Mouse (Mus musculus) erythroblast, embryonic 14.5 days (primary cell): ENCODE data around the gene Dtnb. TPM values are rescaled to one million over a fixed set of nuclear protein-coding genes. Genes with fewer than 3 reads are reported as not detected.

ENCODE experiments used
- H3K27me3 ChIP-seq: 2 replicates; pipeline ENCODE4 v1.6.1; 2012; ENCODE audit warnings: inconsistent platforms; ENCODE audit not compliant: control insufficient read depth
- H3K36me3 ChIP-seq: 2 replicates; pipeline ENCODE4 v1.6.1; 2012; ENCODE audit warnings: mild to moderate bottlenecking, inconsistent platforms; ENCODE audit not compliant: control insufficient read depth
- H3K4me1 ChIP-seq: 2 replicates; pipeline ENCODE4 v1.6.1; 2012; ENCODE audit warnings: inconsistent platforms; ENCODE audit not compliant: control insufficient read depth
- H3K4me3 ChIP-seq: replicated peaks from 2 replicates; pipeline ENCODE3; 2012; ENCODE audit warnings: moderate library complexity, mild to moderate bottlenecking, inconsistent platforms
- H3K9me3 ChIP-seq: 2 replicates; pipeline ENCODE4 v1.6.1; 2012; ENCODE audit warnings: low read length, inconsistent platforms, mixed read lengths; ENCODE audit not compliant: control insufficient read depth
- GATA1 ChIP-seq: IDR thresholded peaks from 2 replicates; pipeline ENCODE4 v1.6.1; 2012; ENCODE audit warnings: low read length, inconsistent platforms, mixed read lengths
- TAL1 ChIP-seq: IDR thresholded peaks from 3 replicates; pipeline ENCODE4 v1.6.1; 2012; ENCODE audit warnings: low read length, inconsistent platforms, mixed read lengths
- polyA plus RNA-seq: library from polyadenylated mRNA; stranded (reverse); fragments of >175 nt; gene quantifications from 2 replicates; pipeline ENCODE4 v1.2.3, GENCODE M21; 2012

Gene Dtnb
- polyA plus RNA-seq, 1 experiment, result 33.4 TPM

DNA sequence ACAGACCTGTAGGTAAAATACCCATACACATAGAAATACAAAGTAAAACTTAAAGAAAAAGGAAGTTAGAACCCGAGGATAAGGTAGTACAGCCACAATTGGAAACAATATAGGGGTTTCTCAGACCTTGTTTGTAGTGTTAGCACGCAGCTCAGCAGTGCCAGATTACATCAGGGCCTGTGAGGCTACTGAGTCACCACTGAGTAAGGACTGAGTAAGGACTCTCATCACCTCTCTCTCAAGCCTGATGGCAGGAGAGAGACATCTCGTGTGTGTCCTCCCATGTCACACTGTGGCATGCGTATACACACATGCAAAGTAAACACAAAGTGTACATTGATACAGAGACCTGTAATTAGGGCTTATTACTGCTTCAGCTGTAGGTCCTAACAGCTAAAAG lies 175.4 kb downstream of the Dtnb start:
- H3K27me3 ChIP-seq, result no peaks in the 10 kb centered on the region
- TF ChIP-seq TAL1 (no peak), GATA1 (no peak)
- peaks cover 8% of the 10 kb centered on the region for H3K36me3 ChIP-seq
- no peaks in the 10 kb centered on the region for H3K4me1 ChIP-seq
- H3K9me3 ChIP-seq, result no peaks in the 10 kb centered on the region
- no peak overlapping the region for H3K4me3 ChIP-seq

DNA sequence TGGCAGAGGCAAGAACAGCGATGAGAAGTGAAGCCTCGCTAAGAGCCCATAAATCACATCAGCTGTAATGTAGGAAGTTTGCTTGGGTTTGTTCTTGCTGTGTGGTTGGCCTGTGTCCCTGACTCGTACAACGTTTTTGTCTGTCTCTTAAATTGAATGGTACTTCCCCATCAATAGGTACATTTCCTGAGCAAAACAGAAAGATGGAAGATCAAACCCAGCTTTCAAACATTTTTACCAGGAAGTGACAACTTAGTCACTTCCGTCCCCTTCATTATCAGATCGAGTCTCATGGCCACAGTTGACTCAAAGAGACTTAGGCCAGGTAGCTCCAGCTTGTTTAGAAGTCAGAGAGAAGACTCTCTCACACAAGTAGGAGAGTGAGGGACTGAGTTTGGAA lies 183.3 kb downstream of the Dtnb start:
- H3K27me3 ChIP-seq, result no peaks in the 10 kb centered on the region
- no peak overlapping the region for H3K4me3 ChIP-seq
- H3K9me3 ChIP-seq, result no peaks in the 10 kb centered on the region
- H3K4me1 ChIP-seq, result no peaks in the 10 kb centered on the region
- TF ChIP-seq GATA1 (no peak), TAL1 (no peak)
- H3K36me3 ChIP-seq, result peaks cover 12% of the 10 kb centered on the region

DNA sequence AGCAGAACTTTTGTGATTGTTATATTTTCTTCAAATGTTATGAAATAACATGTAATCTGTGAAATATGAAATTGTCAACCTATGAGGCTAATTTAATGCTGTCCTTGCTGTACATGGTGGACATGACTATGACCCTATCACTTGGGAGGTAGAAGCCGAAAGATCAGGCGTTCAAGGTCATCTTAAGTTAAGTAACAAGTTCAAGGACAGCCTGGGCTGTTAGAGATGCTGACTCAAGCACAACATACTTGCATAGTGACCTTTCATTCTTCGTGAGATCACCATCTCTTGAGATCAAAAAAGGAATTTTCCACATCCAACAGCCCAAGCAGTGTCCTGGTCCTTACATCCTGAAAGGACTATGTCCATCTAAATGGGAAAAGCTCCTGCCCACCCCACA lies 184.0 kb downstream of the Dtnb start:
- Histone ChIP-seq H3K27me3 (no peaks in the 10 kb centered on the region), H3K9me3 (no peaks in the 10 kb centered on the region), H3K36me3 (peaks cover 12% of the 10 kb centered on the region), H3K4me3 (no peak overlapping the region), H3K4me1 (no peaks in the 10 kb centered on the region)
- no peak for TF ChIP-seq TAL1
- TF ChIP-seq GATA1, result no peak

DNA sequence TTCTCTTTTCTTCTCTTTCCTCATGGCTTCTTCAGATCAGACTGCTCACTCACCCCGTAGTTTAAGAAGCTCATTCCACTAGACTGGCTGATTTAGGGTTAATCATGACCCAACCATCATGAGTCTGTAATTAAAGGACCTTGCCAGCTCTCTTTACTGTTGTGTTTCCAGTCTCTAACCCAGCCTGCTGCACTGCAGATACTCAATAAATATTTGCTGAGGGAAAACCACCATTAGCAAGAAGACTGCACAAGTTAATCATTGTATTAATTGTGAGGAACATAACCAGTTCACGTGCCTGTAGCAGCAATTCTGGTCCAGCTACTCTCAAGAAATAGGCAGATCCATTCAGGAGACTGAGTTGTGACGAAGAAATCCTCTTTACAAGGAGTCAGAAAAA lies 185.9 kb downstream of the Dtnb start:
- H3K4me1 ChIP-seq, result no peaks in the 10 kb centered on the region
- H3K9me3 ChIP-seq, result no peaks in the 10 kb centered on the region
- H3K36me3 ChIP-seq, result peaks cover 5% of the 10 kb centered on the region
- TF ChIP-seq GATA1 (no peak), TAL1 (no peak)
- H3K4me3 ChIP-seq, result no peak overlapping the region
- H3K27me3 ChIP-seq, result no peaks in the 10 kb centered on the region

DNA sequence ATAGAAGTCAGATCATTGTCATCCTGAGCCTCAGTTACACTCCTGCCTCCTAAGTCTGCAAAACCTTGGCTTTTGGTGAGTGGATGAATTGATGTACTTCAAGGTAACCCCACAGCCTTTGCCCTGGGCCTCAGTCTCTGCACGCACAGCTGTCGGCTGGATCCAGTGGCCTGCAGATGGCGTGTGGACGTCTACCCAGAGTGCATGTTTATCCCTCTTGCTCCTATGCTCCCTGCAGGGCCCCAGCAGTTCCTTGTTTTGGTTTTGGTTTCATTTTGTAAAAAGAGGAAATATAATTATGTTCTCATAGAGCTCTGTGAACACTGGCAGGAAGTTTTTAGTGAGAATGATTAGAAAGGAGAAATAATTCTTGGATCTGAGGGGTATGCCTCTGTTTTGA lies 187.2 kb downstream of the Dtnb start:
- H3K36me3 ChIP-seq, result peaks cover 2% of the 10 kb centered on the region; the same call in 1 of the 2 replicates
- TF ChIP-seq TAL1 (no peak), GATA1 (no peak)
- H3K4me1 ChIP-seq, result no peaks in the 10 kb centered on the region
- no peaks in the 10 kb centered on the region for H3K27me3 ChIP-seq
- H3K4me3 ChIP-seq, result no peak overlapping the region
- no peaks in the 10 kb centered on the region for H3K9me3 ChIP-seq

DNA sequence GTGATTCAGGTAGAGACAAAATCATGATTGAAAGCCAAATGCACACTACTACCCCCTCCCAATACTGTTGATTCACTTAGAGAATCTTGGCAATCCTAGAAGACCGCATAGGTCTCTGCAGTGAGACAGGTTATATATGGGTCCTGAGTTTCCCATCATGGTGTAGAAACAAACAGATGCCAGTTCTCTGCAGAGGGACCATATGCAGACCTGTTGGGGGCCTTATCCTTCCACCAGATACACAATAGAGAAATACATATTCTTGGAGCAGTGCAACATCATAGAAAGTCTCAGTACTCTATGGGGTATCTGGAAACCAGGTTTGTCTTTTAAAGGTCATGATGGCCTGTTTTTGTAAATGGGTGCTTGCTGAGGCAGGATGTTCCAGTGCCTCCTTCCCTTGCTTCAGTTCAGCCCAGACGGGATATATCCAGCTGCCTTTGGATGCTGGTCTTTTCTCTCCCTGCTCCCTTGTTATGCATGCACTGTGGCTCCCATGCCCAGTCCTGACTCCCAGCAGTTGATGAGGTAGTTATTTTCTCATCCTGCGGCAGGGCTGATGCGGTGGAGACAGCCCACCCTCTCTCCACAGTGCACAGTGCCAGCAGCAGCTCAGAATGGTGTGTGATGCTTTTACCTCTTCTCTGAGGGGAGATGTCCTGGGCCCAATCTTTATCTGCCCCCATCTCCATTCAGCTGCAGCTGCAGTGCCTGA lies 188.9 kb downstream of the Dtnb start:
- Histone ChIP-seq H3K36me3 (peaks cover 2% of the 10 kb centered on the region; the same call in 1 of the 2 replicates), H3K27me3 (no peaks in the 10 kb centered on the region), H3K4me3 (no peak overlapping the region), H3K9me3 (no peaks in the 10 kb centered on the region), H3K4me1 (no peaks in the 10 kb centered on the region)
- TF ChIP-seq TAL1, result no peak
- no peak for TF ChIP-seq GATA1

DNA sequence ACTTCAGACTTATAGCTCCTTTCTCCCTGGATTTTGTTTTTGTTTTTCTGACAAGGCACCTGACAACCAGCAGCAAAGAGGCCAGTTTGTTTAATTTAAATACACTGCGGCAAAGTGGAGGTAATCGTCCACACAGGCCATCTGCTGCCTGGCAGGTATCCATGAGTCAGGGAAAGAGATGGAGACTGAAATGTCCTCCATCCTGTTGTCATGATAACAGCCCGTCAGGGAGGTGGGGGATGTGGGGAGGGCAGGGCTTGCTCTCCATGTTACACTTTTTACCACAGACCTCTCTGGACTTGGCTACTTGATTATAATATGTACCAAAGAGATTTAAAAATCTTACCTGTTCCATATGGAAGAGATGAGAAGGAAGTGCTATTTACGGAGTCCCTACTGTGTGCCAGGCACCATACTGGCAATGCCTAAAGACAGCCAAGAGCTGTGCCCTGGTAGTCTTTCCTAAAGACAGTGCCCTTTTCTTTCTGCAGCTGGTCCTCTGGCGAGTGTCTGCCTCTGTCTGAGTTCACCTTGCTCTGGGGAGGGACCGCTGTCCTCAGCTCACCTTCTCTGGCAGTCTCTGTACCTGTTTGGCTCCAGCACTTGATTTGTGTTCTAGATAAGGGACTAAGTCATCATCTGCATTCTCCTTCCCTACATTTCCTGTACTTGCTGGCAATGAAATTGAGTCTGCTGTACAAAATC lies 189.6 kb downstream of the Dtnb start:
- Histone ChIP-seq H3K36me3 (peaks cover 2% of the 10 kb centered on the region; the same call in 1 of the 2 replicates), H3K4me1 (no peaks in the 10 kb centered on the region), H3K4me3 (no peak overlapping the region), H3K27me3 (no peaks in the 10 kb centered on the region), H3K9me3 (no peaks in the 10 kb centered on the region)
- TF ChIP-seq TAL1 (no peak), GATA1 (no peak)

DNA sequence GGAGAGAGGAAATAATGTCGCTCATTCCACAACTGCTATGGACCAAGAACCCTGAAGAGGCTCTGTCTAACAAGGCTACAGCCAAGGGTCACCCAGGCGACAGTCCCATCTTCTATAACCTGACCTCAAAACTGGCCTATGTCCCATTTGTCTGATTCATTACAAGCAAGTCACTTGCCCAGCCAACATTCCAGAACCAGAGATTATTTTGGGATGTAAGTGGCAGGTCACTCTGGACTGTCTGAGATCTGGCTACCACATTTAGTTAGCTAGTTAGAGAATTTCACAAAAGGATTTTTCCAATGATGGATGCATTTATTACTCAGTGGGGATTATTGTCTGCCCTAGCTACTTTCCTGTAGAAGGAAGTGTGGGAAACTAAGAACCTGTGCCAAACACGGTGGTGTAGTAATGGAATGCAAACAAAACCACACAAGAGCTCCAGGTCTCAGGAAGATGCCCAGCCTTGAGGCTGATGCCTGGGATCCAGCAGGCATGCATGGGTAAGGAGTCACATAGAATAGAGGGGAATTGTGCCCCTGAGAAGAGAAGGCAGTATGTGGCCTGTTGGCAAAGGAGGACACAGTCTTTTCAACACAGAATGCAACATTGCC lies 192.1 kb downstream of the Dtnb start:
- TF ChIP-seq TAL1 (no peak), GATA1 (no peak)
- peaks cover 2% of the 10 kb centered on the region; the same call in 1 of the 2 replicates for H3K36me3 ChIP-seq
- no peak overlapping the region for H3K4me3 ChIP-seq
- no peaks in the 10 kb centered on the region for H3K27me3 ChIP-seq
- no peaks in the 10 kb centered on the region for H3K4me1 ChIP-seq
- H3K9me3 ChIP-seq, result no peaks in the 10 kb centered on the region

DNA sequence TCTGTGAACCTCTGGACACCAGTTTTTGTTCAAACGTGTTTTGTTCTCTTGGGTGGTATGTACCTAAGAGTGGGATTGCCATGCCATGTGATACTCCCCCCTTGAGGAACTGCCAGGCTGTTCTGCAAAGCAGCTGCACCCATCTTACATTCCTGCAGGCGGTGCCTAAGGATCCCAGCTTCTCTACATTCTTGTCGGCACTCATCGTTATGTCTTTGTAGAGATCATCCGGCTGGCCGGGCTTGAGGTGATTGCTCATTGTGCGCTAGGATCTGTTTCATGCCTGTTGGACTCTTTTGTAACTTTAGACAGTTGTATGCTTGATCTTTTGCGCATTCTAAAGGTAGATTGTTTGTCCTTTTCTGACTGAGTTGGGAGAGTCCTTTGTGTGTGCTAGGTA lies 195.2 kb downstream of the Dtnb start:
- Histone ChIP-seq H3K4me3 (no peak overlapping the region), H3K9me3 (no peaks in the 10 kb centered on the region), H3K27me3 (no peaks in the 10 kb centered on the region), H3K36me3 (no peaks in the 10 kb centered on the region; the same call in 1 of the 2 replicates), H3K4me1 (no peaks in the 10 kb centered on the region)
- TF ChIP-seq TAL1, result no peak
- TF ChIP-seq GATA1, result no peak
